Mouse (Mus musculus): Measurements from ENCODE around the gene Pex26.
A peak's percentile ranks its signal among the peaks of the same experiment; 100 is the strongest.

The Pex26 gene

DNA sequence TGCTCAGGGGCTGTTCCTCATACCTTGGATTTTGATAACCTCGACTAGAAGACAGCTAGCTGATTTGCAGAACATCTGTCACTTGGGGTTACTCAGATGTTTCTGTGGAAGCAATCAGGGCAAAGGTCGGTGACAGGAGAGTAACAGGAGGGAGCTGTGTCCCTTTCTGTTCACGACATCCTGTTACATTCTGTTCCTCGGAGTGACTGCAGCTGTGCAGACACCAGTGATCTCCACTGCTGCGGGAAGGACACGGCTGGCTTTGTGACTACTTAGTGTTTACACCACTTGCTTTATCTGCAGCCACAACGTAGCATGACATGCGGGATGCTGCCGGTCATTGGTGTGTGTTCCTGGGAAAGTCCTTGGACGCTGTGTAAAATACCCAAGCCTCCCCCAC lies 59.7 kb downstream of the Pex26 start:
- no peak for DNase-seq

DNA sequence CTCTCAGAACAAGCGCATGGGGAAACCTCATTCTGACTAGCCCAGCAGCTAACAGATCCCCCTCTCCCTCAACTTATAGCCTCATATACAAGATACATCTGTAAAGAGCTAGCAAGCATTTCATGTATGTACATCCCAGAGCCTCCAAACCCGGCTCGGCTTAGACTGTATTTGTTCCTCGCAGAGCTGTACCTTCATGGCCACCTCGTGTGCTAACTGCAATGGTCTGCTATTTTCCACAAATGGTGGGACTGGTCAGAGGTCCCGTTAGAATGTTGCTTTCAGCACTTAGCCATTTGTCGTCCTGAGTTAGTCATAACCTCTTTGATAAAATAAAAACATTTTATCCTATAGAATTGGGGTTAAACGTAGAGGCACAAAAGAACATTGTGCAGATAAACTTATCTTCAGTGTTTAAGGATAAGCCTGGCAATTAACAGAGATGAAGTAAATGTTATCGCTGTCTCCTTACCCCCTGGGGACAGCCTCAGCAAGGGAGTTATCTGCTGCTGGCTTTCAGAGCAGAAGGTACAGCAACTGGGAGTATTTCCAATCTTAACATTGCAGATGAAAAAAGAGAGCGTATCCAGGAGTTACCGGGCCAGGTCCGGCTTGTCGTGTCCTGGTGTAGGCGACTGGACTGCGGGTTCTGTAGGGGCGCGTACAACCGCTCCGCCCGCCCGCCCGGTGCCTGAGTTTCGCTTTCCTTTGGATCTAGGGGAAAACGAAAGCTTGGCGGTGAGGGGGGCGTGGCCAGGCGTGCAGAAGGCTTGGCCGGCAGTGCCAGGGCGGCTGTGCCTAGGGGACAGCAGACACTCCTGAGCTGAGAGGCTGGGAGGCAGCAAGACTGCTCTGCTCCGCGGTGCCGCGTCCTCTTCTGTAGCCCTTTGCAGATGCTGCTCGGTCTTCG lies 61.9 kb downstream of the Pex26 start, which contains the start of gene Usp18:
Gene Usp18, plus strand, starts transcription at position 780 of the 910 bp plus-strand sequence.
- DNase-seq, result peak; percentile 99

DNA sequence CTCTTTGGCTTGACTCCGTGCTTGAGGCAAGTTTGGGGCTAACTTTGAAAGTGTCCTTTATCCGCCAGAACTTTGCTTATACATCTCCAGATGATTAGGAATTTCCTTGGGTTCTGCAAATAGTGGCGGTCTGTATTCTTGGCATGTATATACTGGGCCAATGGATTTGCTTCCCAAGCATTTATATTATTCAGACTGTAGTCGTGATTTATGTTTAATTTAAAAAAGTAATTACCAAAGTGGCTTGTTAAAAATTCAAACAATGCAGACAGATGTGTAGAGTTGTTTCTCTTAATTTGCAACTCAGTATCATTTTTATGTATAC lies 62.5 kb downstream of the Pex26 start:
- no peak for DNase-seq

All from heart, adult 11 months (tissue).